Mouse (Mus musculus): Measurements from ENCODE around the gene Fam110a.

- TF ChIP-seq CTCF (IDR thresholded peaks at IDR 0.05; ENCODE audit: low read depth, low read length) (no peak), POLR2A (IDR thresholded peaks at IDR 0.05; ENCODE audit: borderline replicate concordance, low read depth, low read length) (no peak)
These were observed 4.0 kb upstream of the Fam110a start for GRCm38 (mm10) chr2:151984019-151984418.
